Mouse (Mus musculus) kidney, postnatal 0 days (tissue): ENCODE measurements at regions not wholly inside any gene's neighbourhood (a gene's known extent, or its start where the extent isn't known, plus 50 kb on each side); places are given as distances from the start of the nearest gene placed in this dataset.
A peak's percentile ranks its signal among the peaks of the same experiment; 100 is the strongest.

ENCODE experiments used
- ATAC-seq: fragments of 200-750 bp; cut with Nextera tagmentation; replicated peaks from 2 replicates; pipeline ENCODE4 v1.8.0; 2017; ENCODE audit warnings: low read depth, moderate number of reproducible peaks, moderate TSS enrichment, moderate library complexity; ENCODE audit not compliant: low FRiP score
- DNase-seq: peaks from one replicate; pipeline ENCODE4 v3.0.0-alpha.2; 2016; ENCODE audit warnings: low spot score
- H3K27ac ChIP-seq: fragments of 300-500 bp; sonication (generic); 2 replicates; pipeline ENCODE4 v1.5.1; 2014; ENCODE audit warnings: mild to moderate bottlenecking
- H3K27me3 ChIP-seq: fragments of 300-500 bp; sonication (generic); 2 replicates; pipeline ENCODE4 v1.6.1; 2014; ENCODE audit warnings: low read length, mixed read lengths; ENCODE audit not compliant: insufficient read depth
- H3K36me3 ChIP-seq: fragments of 300-500 bp; sonication (generic); 2 replicates; pipeline ENCODE4 v1.6.1; 2014; ENCODE audit warnings: low read length, mixed read lengths; ENCODE audit not compliant: insufficient read depth
- H3K4me1 ChIP-seq: fragments of 300-500 bp; sonication (generic); replicated peaks from 2 replicates; pipeline ENCODE4 v1.6.1; 2014; ENCODE audit warnings: antibody characterized with exemption, low read length, mixed read lengths; ENCODE audit not compliant: insufficient read depth
- H3K4me2 ChIP-seq: fragments of 300-500 bp; sonication (generic); 2 replicates; pipeline ENCODE4 v1.6.1; 2014; ENCODE audit warnings: mild to moderate bottlenecking, low read length, moderate library complexity, mixed read lengths
- H3K4me3 ChIP-seq: fragments of 300-500 bp; sonication (generic); replicated peaks from 2 replicates; pipeline ENCODE4 v1.5.1; 2014; ENCODE audit warnings: low read depth, low read length
- H3K9ac ChIP-seq: fragments of 300-500 bp; sonication (generic); 2 replicates; pipeline ENCODE4 v1.6.1; 2014; ENCODE audit warnings: low read depth, low read length
- H3K9me3 ChIP-seq: fragments of 300-500 bp; sonication (generic); replicated peaks from 2 replicates; pipeline ENCODE4 v1.6.1; 2016; ENCODE audit warnings: low read length, inconsistent platforms, mixed read lengths
- CTCF ChIP-seq: IDR thresholded peaks from 2 replicates; pipeline ENCODE4 v1.5.1; 2016; ENCODE audit warnings: antibody characterized with exemption, low read depth, mild to moderate bottlenecking, moderate library complexity
- WGBS: fragments of 180-500 bp; shearing (Covaris S2); extraction: QIAGEN DNeasy Blood & Tissue Kit; methylation state at CpG from one replicate; pipeline ENCODE4 v1.1.7; 2014; 5-methylcytosine and 5-hydroxymethylcytosine counted together

DNA sequence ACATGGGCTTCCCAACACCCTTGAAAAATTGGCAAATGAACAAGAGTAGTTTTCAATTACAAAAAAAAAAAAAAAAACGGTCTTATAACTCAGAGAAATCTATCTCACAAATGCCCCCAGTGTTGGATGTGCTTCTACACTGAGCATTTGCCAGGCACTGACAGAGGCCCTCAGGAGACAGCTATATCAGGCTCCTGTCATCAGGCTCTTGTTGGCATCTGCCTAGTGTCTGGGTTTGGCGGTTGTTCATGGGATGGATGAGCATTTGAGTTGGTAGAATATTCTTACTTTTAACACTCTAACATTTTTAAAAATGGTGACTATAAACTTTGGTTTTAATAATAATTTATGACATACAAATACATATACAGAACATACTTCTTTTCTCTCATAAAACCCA is 1555.4 kb upstream of the Map3k7 start:
- Histone ChIP-seq H3K27me3 (no peaks in the 10 kb centered on the region), H3K4me2 (no peak overlapping the region), H3K9ac (no peak overlapping the region), H3K9me3 (no peaks in the 10 kb centered on the region), H3K4me1 (no peaks in the 10 kb centered on the region), H3K27ac (no peak overlapping the region), H3K4me3 (no peak overlapping the region), H3K36me3 (no peaks in the 10 kb centered on the region)
- 74% methylated on average over 2 of the region's 2 CpGs for WGBS
- ATAC-seq, result no peak
- no peak for TF ChIP-seq CTCF
- no peak for DNase-seq

DNA sequence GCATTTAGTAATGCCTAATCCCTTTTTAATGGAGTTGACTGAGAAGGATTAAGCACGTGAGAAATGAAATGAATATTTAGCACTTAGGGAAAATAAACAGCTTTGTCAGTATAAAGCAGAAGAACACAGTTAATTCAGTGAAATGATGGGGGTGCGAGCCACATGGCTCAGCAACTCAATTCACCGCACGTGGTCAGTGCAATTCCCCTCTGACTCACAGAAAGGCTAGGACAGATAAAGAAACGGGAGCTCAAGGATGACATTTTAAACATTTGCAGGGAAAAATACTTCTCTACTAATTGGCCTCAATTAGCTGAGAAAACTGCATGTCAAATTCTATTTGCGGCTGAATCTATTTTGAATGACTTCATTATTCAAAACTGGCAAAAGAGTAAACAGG is 1516.3 kb upstream of the Map3k7 start:
- no peaks in the 10 kb centered on the region for H3K9me3 ChIP-seq
- no peak for TF ChIP-seq CTCF
- no peaks in the 10 kb centered on the region for H3K36me3 ChIP-seq
- no peak overlapping the region for H3K4me3 ChIP-seq
- no peaks in the 10 kb centered on the region for H3K4me1 ChIP-seq
- H3K4me2 ChIP-seq, result no peak overlapping the region
- WGBS, result 72% methylated on average over 6 of the region's 6 CpGs
- H3K9ac ChIP-seq, result no peak overlapping the region
- no peaks in the 10 kb centered on the region for H3K27me3 ChIP-seq
- H3K27ac ChIP-seq, result no peak overlapping the region
- ATAC-seq, result no peak
- DNase-seq, result no peak

DNA sequence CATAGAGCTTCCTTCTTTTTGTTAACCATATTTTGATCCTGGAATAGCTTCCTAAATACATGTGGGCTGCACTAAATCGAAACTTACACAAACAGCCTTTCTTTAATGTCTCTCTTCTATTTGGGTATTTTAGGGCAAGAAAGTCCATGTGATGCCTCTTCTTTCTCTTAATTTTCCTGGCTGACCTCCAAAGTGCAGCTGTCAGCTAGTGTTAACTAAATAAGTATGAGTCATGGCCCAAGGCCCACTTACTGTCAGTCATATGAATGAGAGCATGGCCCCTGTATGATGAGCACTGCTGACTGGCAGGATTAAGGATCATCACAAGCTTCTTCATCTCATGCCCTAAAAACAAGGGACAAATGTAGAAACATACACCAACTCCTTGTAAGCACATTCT is 1513.5 kb upstream of the Map3k7 start:
- no peak for ATAC-seq
- WGBS, result 69% methylated on average over 1 of the region's 1 CpGs
- Histone ChIP-seq H3K27me3 (no peaks in the 10 kb centered on the region), H3K27ac (no peak overlapping the region), H3K4me1 (no peaks in the 10 kb centered on the region), H3K36me3 (no peaks in the 10 kb centered on the region), H3K9ac (no peak overlapping the region), H3K4me3 (no peak overlapping the region), H3K9me3 (no peaks in the 10 kb centered on the region), H3K4me2 (no peak overlapping the region)
- DNase-seq, result no peak
- TF ChIP-seq CTCF, result no peak

DNA sequence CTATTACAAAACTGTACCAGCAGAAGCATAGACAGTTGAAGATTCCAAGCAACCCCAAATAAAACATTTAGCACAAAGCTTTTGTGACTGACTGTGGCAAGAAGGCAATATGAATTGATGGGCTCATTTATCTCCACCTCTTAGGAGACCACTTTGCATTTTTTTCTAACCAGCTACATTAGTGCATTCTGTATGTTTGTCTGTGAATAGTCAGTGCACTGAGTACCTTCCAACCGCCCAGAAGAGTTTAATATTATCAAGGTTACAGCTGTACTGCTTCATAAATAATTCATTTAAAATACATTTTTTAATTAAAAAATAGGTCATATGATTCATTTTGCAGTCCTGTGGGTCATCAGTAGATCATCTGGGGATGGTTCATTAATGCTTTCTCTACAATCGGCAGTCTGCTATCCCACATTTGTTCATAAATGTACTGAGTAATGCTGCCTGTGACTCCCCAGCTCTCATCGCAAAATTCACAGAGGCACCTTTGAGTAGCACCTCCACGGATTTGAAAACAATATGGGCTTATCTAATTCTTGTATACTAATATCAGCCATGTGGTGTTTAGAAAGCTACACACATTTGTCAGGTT is 1496.5 kb upstream of the Map3k7 start:
- Histone ChIP-seq H3K27ac (no peak overlapping the region), H3K27me3 (no peaks in the 10 kb centered on the region), H3K4me1 (no peaks in the 10 kb centered on the region), H3K4me2 (no peak overlapping the region), H3K36me3 (no peaks in the 10 kb centered on the region), H3K4me3 (no peak overlapping the region), H3K9me3 (no peaks in the 10 kb centered on the region), H3K9ac (no peak overlapping the region)
- WGBS, result 80% methylated on average over 4 of the region's 4 CpGs
- no peak for DNase-seq
- no peak for ATAC-seq
- TF ChIP-seq CTCF, result no peak

DNA sequence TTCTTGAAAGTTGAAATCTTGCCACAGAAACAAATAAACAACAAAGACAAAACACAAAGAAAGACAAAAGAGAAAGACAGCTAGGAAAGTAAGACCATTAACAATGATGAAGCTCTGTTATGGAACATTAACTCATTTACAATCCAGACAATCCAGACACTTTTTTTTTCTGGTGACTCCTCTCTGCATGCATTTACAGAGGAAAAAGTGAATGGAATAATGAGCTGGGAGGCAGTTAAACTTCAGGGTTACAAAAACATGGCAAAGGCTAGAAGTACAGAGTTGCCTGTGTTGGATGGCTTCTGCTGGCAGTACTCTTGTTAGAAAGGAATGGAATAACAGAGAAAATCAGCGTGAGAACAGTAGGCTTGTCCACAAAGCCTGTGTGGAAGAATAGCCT is 1487.3 kb upstream of the Map3k7 start:
- 20% methylated on average over 1 of the region's 1 CpGs for WGBS
- no peaks in the 10 kb centered on the region for H3K4me1 ChIP-seq

DNA sequence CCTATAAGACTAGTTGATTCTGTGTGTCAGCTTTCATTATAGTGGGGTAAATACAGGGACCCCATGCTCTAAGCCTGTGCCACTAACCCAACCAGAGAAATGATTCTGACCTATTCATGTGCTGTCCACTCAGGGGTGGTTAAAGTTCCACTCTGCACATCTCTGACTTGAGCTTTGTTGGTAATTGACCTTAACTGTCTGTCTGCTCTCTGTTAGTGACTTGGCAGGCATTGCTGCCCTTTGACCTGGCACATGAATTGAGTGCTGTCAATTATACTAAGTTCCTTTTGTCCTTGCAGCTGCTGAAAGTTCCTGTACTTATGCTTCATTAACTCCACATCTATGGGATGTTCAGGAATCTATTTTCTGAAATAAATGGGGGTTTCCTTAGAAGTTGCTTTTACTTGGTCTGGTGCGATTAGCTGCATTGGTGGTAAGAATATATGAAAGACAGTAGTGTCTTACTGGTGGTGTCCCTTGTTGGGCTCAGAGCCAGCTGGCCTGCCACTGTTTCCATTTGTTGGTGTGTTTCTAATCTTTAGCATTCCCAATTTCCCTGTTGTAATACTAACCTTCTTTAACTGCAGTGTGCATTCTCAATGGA is 1463.7 kb upstream of the Map3k7 start:
- no peaks in the 10 kb centered on the region for H3K27me3 ChIP-seq
- WGBS, result 87% methylated on average over 1 of the region's 1 CpGs
- no peak overlapping the region for H3K4me2 ChIP-seq
- DNase-seq (no peak), ATAC-seq (no peak)
- H3K4me3 ChIP-seq, result no peak overlapping the region
- no peak for TF ChIP-seq CTCF
- no peak overlapping the region for H3K27ac ChIP-seq
- no peaks in the 10 kb centered on the region for H3K4me1 ChIP-seq
- no peaks in the 10 kb centered on the region for H3K36me3 ChIP-seq
- no peak overlapping the region for H3K9ac ChIP-seq
- no peaks in the 10 kb centered on the region for H3K9me3 ChIP-seq

More for the DNA sequence above, 1487.3 kb upstream of the Map3k7 start:
- H3K4me3 ChIP-seq, result no peak overlapping the region
- TF ChIP-seq CTCF, result no peak
- H3K9me3 ChIP-seq, result no peaks in the 10 kb centered on the region
- H3K27me3 ChIP-seq, result no peaks in the 10 kb centered on the region
- ATAC-seq (no peak), DNase-seq (peak; percentile 57)
- H3K4me2 ChIP-seq, result no peak overlapping the region
- no peak overlapping the region for H3K9ac ChIP-seq
- no peak overlapping the region for H3K27ac ChIP-seq
- H3K36me3 ChIP-seq, result no peaks in the 10 kb centered on the region
